Mouse (Mus musculus): ENCODE measurements around the gene Rbm28. TPM values are rescaled to one million over a fixed set of nuclear protein-coding genes. Genes with fewer than 3 reads are reported as not detected.
"Not testable (repeated sequence)": the region's sequence is repeated elsewhere in the genome, so short reads cannot be mapped to it uniquely, and the experiment has no call there.

The Rbm28 gene
- polyA plus RNA-seq, 1 experiment from 2014 or later: 74.8 TPM

DNA sequence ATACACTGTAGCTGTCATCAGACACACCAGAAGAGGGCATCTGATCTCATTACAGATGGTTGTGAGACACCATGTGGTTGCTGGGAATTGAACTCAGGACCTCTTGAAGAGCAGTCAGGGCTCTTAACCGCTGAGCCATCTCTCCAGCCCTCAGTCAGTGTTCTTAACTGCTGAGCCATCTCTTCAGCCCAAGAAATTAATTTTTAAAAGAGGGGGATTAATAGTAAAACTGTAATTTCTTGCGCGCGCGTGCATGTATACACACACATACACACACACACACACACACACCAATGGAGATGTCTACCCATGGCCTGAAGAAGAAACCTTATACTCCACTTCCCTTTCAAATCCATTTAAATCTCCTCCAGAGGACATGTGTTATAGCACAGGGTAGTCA lies 3.5 kb downstream of the Rbm28 start:
- H3K4me2 ChIP-seq (ENCODE audit: low read depth, low read length, severe bottlenecking); H3K27ac ChIP-seq (ENCODE audit: low read depth, low read length); H3K36me3 ChIP-seq (ENCODE audit: control insufficient read depth, insufficient read depth, low read length); ATAC-seq (replicated peaks; ENCODE audit: low FRiP score); H3K27me3 ChIP-seq (ENCODE audit: control insufficient read depth, insufficient read depth, low read length); H3K9me3 ChIP-seq (ENCODE audit: control insufficient read depth, low read length); DNase-seq (ENCODE audit: low spot score); H3K4me3 ChIP-seq (ENCODE audit: low read depth, low read length); H3K4me1 ChIP-seq (replicated peaks; ENCODE audit: control insufficient read depth, insufficient read depth, low read length); H3K9ac ChIP-seq (ENCODE audit: low read length): not testable (repeated sequence)
- 98% methylated on average over 5 of the region's 5 CpGs for whole genome bisulfite sequencing

DNA sequence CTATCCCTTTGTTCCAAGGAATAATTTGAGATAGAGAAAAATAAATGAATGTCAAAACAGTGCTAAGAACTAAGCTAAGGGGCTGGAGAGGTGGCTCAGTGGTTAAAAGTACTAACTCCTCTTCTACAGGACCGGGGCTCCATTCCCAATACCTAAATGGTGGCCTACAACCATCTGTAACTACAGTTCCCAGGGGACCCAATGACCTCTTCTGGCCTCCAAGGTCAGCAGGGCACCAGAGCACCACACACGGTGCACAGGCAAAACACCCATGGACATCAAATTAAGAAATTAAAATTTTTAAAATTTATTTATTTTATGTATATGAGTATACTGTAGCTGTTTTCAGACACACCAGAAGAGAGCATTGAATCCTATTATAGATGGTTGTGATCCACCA lies 4.0 kb downstream of the Rbm28 start:
- Histone ChIP-seq H3K36me3 (ENCODE audit: control insufficient read depth, insufficient read depth, low read length) (peaks cover 4% of the 10 kb centered on the region; the same call in 1 of the 2 replicates), H3K9ac (ENCODE audit: low read length) (no peak overlapping the region), H3K4me2 (ENCODE audit: low read depth, low read length, severe bottlenecking) (no peak overlapping the region), H3K4me3 (ENCODE audit: low read depth, low read length) (no peak overlapping the region), H3K4me1 (replicated peaks; ENCODE audit: control insufficient read depth, insufficient read depth, low read length) (no peaks in the 10 kb centered on the region; the same call in 1 of the 2 replicates), H3K9me3 (ENCODE audit: control insufficient read depth, low read length) (no peaks in the 10 kb centered on the region), H3K27me3 (ENCODE audit: control insufficient read depth, insufficient read depth, low read length) (no peaks in the 10 kb centered on the region; the same call in 1 of the 2 replicates), H3K27ac (ENCODE audit: low read depth, low read length) (no peak overlapping the region)
- DNase-seq (ENCODE audit: low spot score) (no peak), ATAC-seq (replicated peaks; ENCODE audit: low FRiP score) (no peak)
- 96% methylated on average over 2 of the region's 2 CpGs for WGBS

DNA sequence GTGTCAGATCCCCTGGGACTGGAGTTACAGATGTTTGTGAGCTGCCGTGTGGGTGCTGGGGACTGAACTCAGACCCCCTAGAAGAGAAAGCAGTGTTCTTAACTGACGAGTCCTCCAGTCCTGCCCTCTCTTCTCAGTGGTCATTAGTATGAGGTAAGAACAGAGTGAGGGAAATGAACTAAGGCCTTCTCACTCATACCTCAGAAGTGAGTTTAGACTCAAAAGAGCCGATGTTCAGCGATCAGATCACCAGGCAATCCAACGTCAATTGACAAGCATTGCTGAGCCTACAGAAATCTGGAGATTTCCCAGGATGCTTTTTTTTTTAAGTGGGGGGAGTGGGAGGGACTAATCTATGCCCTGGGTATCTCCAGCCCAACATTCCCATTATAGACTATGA lies 8.5 kb downstream of the Rbm28 start:
- no peak overlapping the region for H3K4me2 ChIP-seq (ENCODE audit: low read depth, low read length, severe bottlenecking)
- no peak overlapping the region for H3K27ac ChIP-seq (ENCODE audit: low read depth, low read length)
- no peaks in the 10 kb centered on the region for H3K4me1 ChIP-seq (replicated peaks; ENCODE audit: control insufficient read depth, insufficient read depth, low read length)
- no peak overlapping the region for H3K4me3 ChIP-seq (ENCODE audit: low read depth, low read length)
- no peak for ATAC-seq (replicated peaks; ENCODE audit: low FRiP score)
- WGBS: 99% methylated on average over 5 of the region's 5 CpGs
- H3K27me3 ChIP-seq (ENCODE audit: control insufficient read depth, insufficient read depth, low read length): no peaks in the 10 kb centered on the region
- H3K36me3 ChIP-seq (ENCODE audit: control insufficient read depth, insufficient read depth, low read length): peaks cover 7% of the 10 kb centered on the region; the same call in 1 of the 2 replicates
- H3K9me3 ChIP-seq (ENCODE audit: control insufficient read depth, low read length): no peaks in the 10 kb centered on the region
- no peak overlapping the region for H3K9ac ChIP-seq (ENCODE audit: low read length)
- no peak for DNase-seq (ENCODE audit: low spot score)

DNA sequence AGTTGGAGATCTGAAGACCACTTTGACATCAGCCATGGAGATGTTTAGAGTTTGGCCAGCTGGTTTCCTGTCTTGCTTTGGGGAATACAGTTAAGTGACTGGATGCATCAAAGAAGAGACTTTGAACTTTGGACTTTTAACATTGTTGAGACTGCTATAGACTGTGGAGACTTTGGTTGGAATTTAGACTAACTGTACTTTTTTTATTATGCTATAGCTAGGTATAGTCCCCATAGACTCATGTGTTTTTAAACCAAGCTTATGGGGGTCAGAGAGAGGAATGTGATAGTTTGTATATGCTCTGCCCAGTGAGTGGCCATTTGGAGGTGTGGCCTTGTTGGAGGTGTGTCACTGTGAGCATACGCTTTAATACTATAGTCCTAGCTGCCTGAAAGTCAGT lies 14.8 kb downstream of the Rbm28 start:
- WGBS: 90% methylated on average over 1 of the region's 1 CpGs
- DNase-seq (ENCODE audit: low spot score) (no peak), ATAC-seq (replicated peaks; ENCODE audit: low FRiP score) (no peak)
- Histone ChIP-seq H3K27me3 (ENCODE audit: control insufficient read depth, insufficient read depth, low read length) (no peaks in the 10 kb centered on the region), H3K4me3 (ENCODE audit: low read depth, low read length) (no peak overlapping the region), H3K9me3 (ENCODE audit: control insufficient read depth, low read length) (no peaks in the 10 kb centered on the region), H3K27ac (ENCODE audit: low read depth, low read length) (no peak overlapping the region), H3K9ac (ENCODE audit: low read length) (no peak overlapping the region), H3K36me3 (ENCODE audit: control insufficient read depth, insufficient read depth, low read length) (no peaks in the 10 kb centered on the region; the same call in 1 of the 2 replicates), H3K4me1 (replicated peaks; ENCODE audit: control insufficient read depth, insufficient read depth, low read length) (no peaks in the 10 kb centered on the region), H3K4me2 (ENCODE audit: low read depth, low read length, severe bottlenecking) (no peak overlapping the region)

DNA sequence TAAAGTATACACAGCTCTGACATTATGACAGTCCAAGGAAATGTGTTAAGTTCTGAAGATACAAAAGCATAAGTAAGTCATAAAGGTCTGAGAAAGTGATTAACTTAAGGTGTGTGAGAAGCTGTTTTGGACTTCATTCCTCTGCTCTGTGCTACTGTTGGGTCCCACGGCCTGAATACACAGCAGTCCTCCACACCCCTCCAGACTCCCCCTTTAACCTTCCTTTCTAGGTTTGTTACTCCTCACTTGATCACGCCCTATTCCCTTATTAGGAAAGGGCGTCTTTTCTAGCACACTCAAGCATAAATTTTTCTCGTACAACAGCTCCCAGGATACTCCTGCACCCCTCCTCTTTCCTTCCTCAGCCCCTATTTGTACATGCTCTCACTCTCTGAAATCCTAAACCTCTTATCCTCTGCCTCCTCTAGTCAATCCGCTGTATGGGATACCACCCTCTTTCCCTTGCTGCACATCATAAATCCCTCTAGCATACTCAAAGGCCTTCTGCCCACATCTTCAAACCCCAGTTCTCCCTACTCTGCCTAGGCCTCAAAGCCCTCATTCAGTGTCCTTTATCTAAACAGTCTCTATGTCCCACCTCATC lies 17.3 kb downstream of the Rbm28 start:
- Histone ChIP-seq H3K9ac (ENCODE audit: low read length) (no peak overlapping the region), H3K27me3 (ENCODE audit: control insufficient read depth, insufficient read depth, low read length) (no peaks in the 10 kb centered on the region), H3K9me3 (ENCODE audit: control insufficient read depth, low read length) (no peaks in the 10 kb centered on the region), H3K27ac (ENCODE audit: low read depth, low read length) (no peak overlapping the region), H3K4me1 (replicated peaks; ENCODE audit: control insufficient read depth, insufficient read depth, low read length) (no peaks in the 10 kb centered on the region), H3K4me3 (ENCODE audit: low read depth, low read length) (no peak overlapping the region), H3K36me3 (ENCODE audit: control insufficient read depth, insufficient read depth, low read length) (no peaks in the 10 kb centered on the region; the same call in 1 of the 2 replicates), H3K4me2 (ENCODE audit: low read depth, low read length, severe bottlenecking) (no peak overlapping the region)
- 85% methylated on average over 5 of the region's 5 CpGs for WGBS
- no peak for ATAC-seq (replicated peaks; ENCODE audit: low FRiP score)
- DNase-seq (ENCODE audit: low spot score): no peak

DNA sequence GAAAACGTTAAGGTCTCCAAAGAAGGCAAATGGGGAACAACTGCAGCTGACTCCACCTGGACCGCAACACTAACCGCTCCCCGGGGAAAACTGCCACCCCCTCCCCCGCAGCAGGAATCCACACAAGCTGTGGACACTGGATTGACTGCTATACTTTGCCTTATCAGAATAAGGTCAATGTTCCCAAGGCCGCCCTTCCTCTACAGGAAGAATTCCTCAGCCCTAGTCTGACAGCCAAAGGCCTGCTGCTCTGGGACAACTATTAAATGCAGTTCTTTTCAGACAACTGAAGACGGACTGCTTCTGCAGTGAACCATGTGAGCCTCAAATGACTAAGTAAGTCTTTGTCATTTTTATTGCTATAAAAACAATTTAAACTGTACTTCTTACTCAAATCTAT lies 18.2 kb downstream of the Rbm28 start:
- Histone ChIP-seq H3K36me3 (ENCODE audit: control insufficient read depth, insufficient read depth, low read length) (no peaks in the 10 kb centered on the region; the same call in 1 of the 2 replicates), H3K9ac (ENCODE audit: low read length) (no peak overlapping the region), H3K27me3 (ENCODE audit: control insufficient read depth, insufficient read depth, low read length) (no peaks in the 10 kb centered on the region), H3K27ac (ENCODE audit: low read depth, low read length) (no peak overlapping the region), H3K4me1 (replicated peaks; ENCODE audit: control insufficient read depth, insufficient read depth, low read length) (no peaks in the 10 kb centered on the region), H3K4me3 (ENCODE audit: low read depth, low read length) (no peak overlapping the region), H3K4me2 (ENCODE audit: low read depth, low read length, severe bottlenecking) (no peak overlapping the region), H3K9me3 (ENCODE audit: control insufficient read depth, low read length) (no peaks in the 10 kb centered on the region)
- DNase-seq (ENCODE audit: low spot score) (no peak), ATAC-seq (replicated peaks; ENCODE audit: low FRiP score) (no peak)
- 87% methylated on average over 7 of the region's 7 CpGs for WGBS

DNA sequence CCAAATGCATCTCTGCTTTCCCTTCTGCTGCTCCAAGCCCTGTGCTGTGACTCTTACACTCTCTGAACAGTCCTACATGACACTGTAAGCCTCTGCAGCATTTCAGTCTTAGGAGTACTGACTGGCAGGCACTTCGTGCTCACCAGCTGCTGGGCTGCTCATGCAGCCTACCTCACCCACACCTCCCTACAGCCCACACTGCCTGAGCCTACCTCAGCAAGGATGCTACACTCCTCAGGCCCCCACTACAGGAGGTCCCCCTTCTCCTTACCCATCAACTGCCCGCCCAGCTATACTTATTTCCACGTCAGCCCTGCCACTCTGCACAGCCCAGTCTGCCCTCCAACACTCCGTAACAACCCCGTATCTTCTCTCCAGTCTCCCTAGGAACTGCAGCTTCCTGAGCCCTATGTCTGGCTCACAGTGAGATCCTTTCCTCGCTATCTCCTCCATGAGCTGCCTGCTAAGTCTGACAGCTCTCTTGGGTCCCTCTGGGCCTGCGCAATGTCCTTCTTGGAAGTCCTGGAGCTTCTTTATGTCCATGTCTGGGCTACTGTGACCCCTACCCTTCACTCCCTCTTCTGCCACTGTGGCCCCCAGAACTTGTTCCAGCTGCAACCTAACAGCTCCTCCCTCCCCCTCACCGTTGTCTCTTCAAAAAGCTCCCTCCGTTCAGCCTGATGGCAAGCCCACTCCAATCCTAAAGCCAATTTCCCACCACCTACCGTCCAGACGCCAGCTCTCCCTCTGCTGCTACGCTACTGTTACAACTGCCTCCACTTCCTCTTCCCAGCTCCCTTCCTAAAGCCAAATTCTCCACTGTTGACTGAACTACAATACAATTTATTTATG lies 19.1 kb downstream of the Rbm28 start:
- H3K27ac ChIP-seq (ENCODE audit: low read depth, low read length): no peak overlapping the region
- no peaks in the 10 kb centered on the region for H3K9me3 ChIP-seq (ENCODE audit: control insufficient read depth, low read length)
- no peak overlapping the region for H3K4me2 ChIP-seq (ENCODE audit: low read depth, low read length, severe bottlenecking)
- H3K4me1 ChIP-seq (replicated peaks; ENCODE audit: control insufficient read depth, insufficient read depth, low read length): no peaks in the 10 kb centered on the region
- no peaks in the 10 kb centered on the region; the same call in 1 of the 2 replicates for H3K36me3 ChIP-seq (ENCODE audit: control insufficient read depth, insufficient read depth, low read length)
- H3K27me3 ChIP-seq (ENCODE audit: control insufficient read depth, insufficient read depth, low read length): no peaks in the 10 kb centered on the region
- DNase-seq (ENCODE audit: low spot score): no peak
- ATAC-seq (replicated peaks; ENCODE audit: low FRiP score): no peak
- no peak overlapping the region for H3K9ac ChIP-seq (ENCODE audit: low read length)
- no peak overlapping the region for H3K4me3 ChIP-seq (ENCODE audit: low read depth, low read length)
- WGBS: 77% methylated on average over 12 of the region's 12 CpGs

DNA sequence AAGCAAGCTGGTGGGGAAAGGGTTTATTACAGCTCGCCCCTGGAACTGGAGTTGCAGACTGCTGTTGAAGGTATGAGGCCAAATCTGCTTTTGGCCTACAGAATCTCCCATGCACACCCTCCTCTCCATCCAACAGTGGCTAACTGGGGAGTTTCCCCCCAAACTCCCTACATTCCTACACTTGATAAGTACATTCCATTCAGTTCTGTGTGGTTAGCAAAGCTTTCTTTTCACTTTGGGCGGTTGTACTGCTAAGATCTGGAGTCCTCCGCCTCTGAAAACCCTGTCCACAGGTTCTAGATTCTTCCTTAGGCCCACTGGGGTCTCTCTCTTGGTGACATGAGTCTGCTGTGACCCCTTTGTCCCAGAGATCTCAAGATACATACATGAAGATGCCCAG lies 19.8 kb downstream of the Rbm28 start:
- Histone ChIP-seq H3K27me3 (ENCODE audit: control insufficient read depth, insufficient read depth, low read length) (no peaks in the 10 kb centered on the region), H3K9me3 (ENCODE audit: control insufficient read depth, low read length) (no peaks in the 10 kb centered on the region), H3K4me3 (ENCODE audit: low read depth, low read length) (no peak overlapping the region), H3K27ac (ENCODE audit: low read depth, low read length) (no peak overlapping the region), H3K36me3 (ENCODE audit: control insufficient read depth, insufficient read depth, low read length) (no peaks in the 10 kb centered on the region; the same call in 1 of the 2 replicates), H3K4me2 (ENCODE audit: low read depth, low read length, severe bottlenecking) (no peak overlapping the region), H3K4me1 (replicated peaks; ENCODE audit: control insufficient read depth, insufficient read depth, low read length) (no peaks in the 10 kb centered on the region), H3K9ac (ENCODE audit: low read length) (no peak overlapping the region)
- 89% methylated on average over 3 of the region's 3 CpGs for WGBS
- DNase-seq (ENCODE audit: low spot score) (no peak), ATAC-seq (replicated peaks; ENCODE audit: low FRiP score) (no peak)
